Mouse (Mus musculus): ENCODE measurements at regions not wholly inside any gene's neighbourhood (a gene's known extent, or its start where the extent isn't known, plus 50 kb on each side); places are given as distances from the start of the nearest gene placed in this dataset.

- in situ Hi-C loops (cut with MboI, MseI) = loop anchor here (10.0 kb wide), 1 partner anchor 562 kb away; no protein-coding TSS in a partner anchor
Observed at GRCm38 (mm10) chr2:51566554-51567246, 60.6 kb upstream of the Tas2r134 start.

- in situ Hi-C loops (cut with MboI, MseI) = loop anchor here (10.0 kb wide), 1 partner anchor 559 kb away; no protein-coding TSS in a partner anchor
Observed at GRCm38 (mm10) chr2:51563881-51564280, 63.4 kb upstream of the Tas2r134 start.

GRCm38 (mm10) chr2:51563240-51563639 is 64.1 kb upstream of the Tas2r134 start:
- in situ Hi-C loops (cut with MboI, MseI) = loop anchor here (10.0 kb wide), 1 partner anchor 558 kb away; no protein-coding TSS in a partner anchor

- in situ Hi-C loops (cut with MboI, MseI) = no loop called here
Observed at GRCm38 (mm10) chr2:51550863-51551262, 76.4 kb upstream of the Tas2r134 start.

GRCm38 (mm10) chr2:51549125-51549524 is 78.2 kb upstream of the Tas2r134 start:
- in situ Hi-C loops (cut with MboI, MseI) = no loop called here

GRCm38 (mm10) chr2:51546181-51546580 is 81.1 kb upstream of the Tas2r134 start:
- in situ Hi-C loops (cut with MboI, MseI) = no loop called here

- in situ Hi-C loops (cut with MboI, MseI) = no loop called here
Observed at GRCm38 (mm10) chr2:51543949-51544348, 83.4 kb upstream of the Tas2r134 start.

- in situ Hi-C loops (cut with MboI, MseI) = no loop called here
Observed at GRCm38 (mm10) chr2:51542272-51542671, 85.0 kb upstream of the Tas2r134 start.

GRCm38 (mm10) chr2:51532709-51533414 is 94.4 kb upstream of the Tas2r134 start:
- in situ Hi-C loops (cut with MboI, MseI) = loop anchor here (5.0 to 10.0 kb wide), 2 partner anchors 81 to 832 kb away; no protein-coding TSS in a partner anchor

- in situ Hi-C loops (cut with MboI, MseI) = loop anchor here (5.0 to 10.0 kb wide), 2 partner anchors 79 to 834 kb away; no protein-coding TSS in a partner anchor
Observed at GRCm38 (mm10) chr2:51531106-51531839, 96.0 kb upstream of the Tas2r134 start.

- in situ Hi-C loops (cut with MboI, MseI) = no loop called here
Observed at GRCm38 (mm10) chr2:51522766-51523165, 104.5 kb upstream of the Tas2r134 start.

GRCm38 (mm10) chr2:51509220-51510011 is 117.9 kb upstream of the Tas2r134 start:
- in situ Hi-C loops (cut with MboI, MseI) = no loop called here

- in situ Hi-C loops (cut with MboI, MseI) = no loop called here
Observed at GRCm38 (mm10) chr2:51497896-51498295, 129.4 kb upstream of the Tas2r134 start.

GRCm38 (mm10) chr2:51473753-51474152 is 153.6 kb upstream of the Tas2r134 start:
- in situ Hi-C loops (cut with MboI, MseI) = no loop called here

- in situ Hi-C loops (cut with MboI, MseI) = no loop called here
Observed at GRCm38 (mm10) chr2:51467027-51467694, 160.2 kb upstream of the Tas2r134 start.

- in situ Hi-C loops (cut with MboI, MseI) = no loop called here
Observed at GRCm38 (mm10) chr2:51466003-51466402, 161.3 kb upstream of the Tas2r134 start.

GRCm38 (mm10) chr2:51465576-51465975 is 161.7 kb upstream of the Tas2r134 start:
- in situ Hi-C loops (cut with MboI, MseI) = no loop called here

GRCm38 (mm10) chr2:51464356-51464755 is 163.0 kb upstream of the Tas2r134 start:
- in situ Hi-C loops (cut with MboI, MseI) = no loop called here

- in situ Hi-C loops (cut with MboI, MseI) = no loop called here
Observed at GRCm38 (mm10) chr2:51460896-51461295, 166.4 kb upstream of the Tas2r134 start.

- in situ Hi-C loops (cut with MboI, MseI) = no loop called here
Observed at GRCm38 (mm10) chr2:51459486-51459885, 167.8 kb upstream of the Tas2r134 start.

GRCm38 (mm10) chr2:51457717-51458116 is 169.6 kb upstream of the Tas2r134 start:
- in situ Hi-C loops (cut with MboI, MseI) = no loop called here

Data from regulatory T cell (primary cell).